Mouse (Mus musculus) liver, embryonic 16.5 days (tissue): ENCODE results near the gene Adamts6. TPM values are rescaled to one million over a fixed set of nuclear protein-coding genes. Genes with fewer than 3 reads are reported as not detected.

Source experiments
- ATAC-seq: fragments of 200-750 bp; cut with Nextera tagmentation; 2 replicates; pipeline ENCODE4 v1.8.0; 2017; ENCODE audit warnings: low read depth, mild to moderate bottlenecking, moderate number of reproducible peaks, moderate library complexity
- H3K27ac ChIP-seq: fragments of 300-500 bp; sonication (generic); 2 replicates; pipeline ENCODE4 v1.5.1; 2014; ENCODE audit warnings: mild to moderate bottlenecking, low read length
- H3K27me3 ChIP-seq: fragments of 300-500 bp; sonication (generic); 2 replicates; pipeline ENCODE4 v1.6.1; 2014; ENCODE audit warnings: low read depth, low read length, mixed read lengths; ENCODE audit not compliant: control insufficient read depth, insufficient read depth
- H3K36me3 ChIP-seq: fragments of 300-500 bp; sonication (generic); 2 replicates; pipeline ENCODE4 v1.6.1; 2014; ENCODE audit warnings: mild to moderate bottlenecking; ENCODE audit not compliant: control insufficient read depth, insufficient read depth
- H3K4me1 ChIP-seq: fragments of 300-500 bp; sonication (generic); 2 replicates; pipeline ENCODE4 v1.6.1; 2014; ENCODE audit warnings: low read depth, low read length, mixed read lengths; ENCODE audit not compliant: control insufficient read depth
- H3K4me2 ChIP-seq: fragments of 300-500 bp; sonication (generic); 2 replicates; pipeline ENCODE4 v1.6.1; 2014; ENCODE audit warnings: low read depth, low read length, mixed read lengths
- H3K4me3 ChIP-seq: fragments of 300-500 bp; sonication (generic); 2 replicates; pipeline ENCODE4 v1.5.1; 2014; ENCODE audit warnings: low read depth, mild to moderate bottlenecking, low read length
- H3K9ac ChIP-seq: fragments of 300-500 bp; sonication (generic); 2 replicates; pipeline ENCODE4 v1.6.1; 2014; ENCODE audit warnings: low read depth, low read length
- H3K9me3 ChIP-seq: fragments of 300-500 bp; sonication (generic); replicated peaks from 2 replicates; pipeline ENCODE4 v1.6.1; 2016; ENCODE audit warnings: low read length; ENCODE audit not compliant: control insufficient read depth
- WGBS: fragments of 180-500 bp; shearing (Covaris S2); extraction: QIAGEN DNeasy Blood & Tissue Kit; methylation state at CpG from one replicate; pipeline ENCODE4 v1.1.7; 2014; ENCODE audit not compliant: insufficient replicate concordance; 5-methylcytosine and 5-hydroxymethylcytosine counted together
- polyA plus RNA-seq: library from polyadenylated mRNA; unstranded; fragments of >200 nt; fragmentation: Nextera tagmentation; extraction: Ambion mirVana; gene quantifications from 2 replicates; pipeline ENCODE4 v1.2.1, GENCODE M21; 2015

Adamts6 gene
- polyA plus RNA-seq, 1 experiment from 2014 or later: 0.27 TPM

- Histone ChIP-seq H3K27ac (no peak overlapping the region), H3K4me1 (no peaks in the 10 kb centered on the region), H3K4me3 (no peak overlapping the region), H3K9ac (no peak overlapping the region), H3K36me3 (no peaks in the 10 kb centered on the region), H3K9me3 (no peaks in the 10 kb centered on the region), H3K27me3 (no peaks in the 10 kb centered on the region), H3K4me2 (no peak overlapping the region)
- WGBS: 74% methylated on average over 7 of the region's 7 CpGs
- no peak for ATAC-seq
Observed at GRCm38 (mm10) chr13:104533806-104534495, 246.3 kb downstream of the Adamts6 start.

DNA sequence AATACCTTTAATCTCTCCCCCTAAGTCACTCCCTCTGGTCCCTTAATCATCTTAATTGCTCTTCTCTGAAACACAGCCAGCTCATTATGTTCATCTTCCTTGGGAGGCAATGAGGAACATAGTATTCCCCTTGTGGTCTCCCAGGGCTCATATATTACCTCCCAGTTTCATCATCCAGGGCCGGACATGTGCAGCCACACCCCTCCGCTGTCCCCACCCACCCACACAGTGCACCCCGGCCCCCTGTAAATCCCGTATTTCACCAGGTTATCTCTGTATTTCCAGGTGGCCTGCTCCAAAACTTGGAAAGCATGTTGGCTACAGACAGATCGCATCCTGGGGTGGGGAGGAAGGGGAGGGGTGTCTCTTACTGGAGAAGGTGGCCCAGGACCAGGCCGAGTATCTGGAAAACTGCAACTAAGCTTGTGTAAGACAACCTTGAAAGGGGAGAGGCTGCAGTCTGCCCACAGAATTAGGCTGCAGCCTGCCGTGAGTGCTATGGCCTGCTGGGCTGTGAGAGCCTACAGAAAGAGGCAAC lies 253.3 kb downstream of the Adamts6 start:
- Histone ChIP-seq H3K9ac (no peak overlapping the region), H3K4me2 (no peak overlapping the region)
- ATAC-seq: no peak

DNA sequence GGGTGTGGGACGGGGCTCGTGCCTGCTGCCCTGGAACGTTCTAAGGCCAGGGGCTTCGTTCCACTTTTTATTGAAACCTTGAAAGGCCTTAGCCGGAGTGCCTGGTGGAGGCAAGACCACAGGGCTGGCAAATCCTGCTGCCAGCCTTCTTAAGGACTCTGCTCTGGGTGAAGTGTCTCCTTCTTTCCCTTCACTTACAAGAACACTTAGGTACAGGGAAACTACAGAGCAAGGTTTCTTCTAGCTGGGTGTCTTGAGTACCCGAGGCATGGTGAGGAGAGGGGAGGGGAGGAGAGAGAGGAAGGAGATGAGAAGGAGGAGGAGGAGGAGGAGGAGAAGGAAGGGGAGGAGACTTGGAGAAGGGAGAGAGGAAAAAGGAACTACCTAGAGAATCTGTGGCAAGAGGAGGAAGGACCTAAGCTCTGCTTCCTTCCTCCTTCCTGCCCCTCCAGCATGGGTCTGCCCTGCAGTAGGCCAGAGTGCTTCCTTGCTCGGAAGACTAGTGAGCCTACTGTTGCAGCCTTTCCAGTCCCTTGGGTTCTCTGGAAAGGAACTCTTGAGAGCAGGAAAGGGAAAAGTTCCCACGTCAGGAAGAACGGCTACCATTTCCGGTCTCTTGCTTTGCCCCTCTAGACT lies 254.6 kb downstream of the Adamts6 start:
- H3K4me1 ChIP-seq: no peaks in the 10 kb centered on the region
- no peak overlapping the region for H3K4me3 ChIP-seq
- no peaks in the 10 kb centered on the region for H3K27me3 ChIP-seq
- WGBS: 58% methylated on average over 10 of the region's 10 CpGs
- ATAC-seq: no peak
- no peak overlapping the region for H3K9ac ChIP-seq
- no peaks in the 10 kb centered on the region for H3K36me3 ChIP-seq
- H3K4me2 ChIP-seq: no peak overlapping the region
- H3K27ac ChIP-seq: no peak overlapping the region
- no peaks in the 10 kb centered on the region for H3K9me3 ChIP-seq

More for the DNA sequence above, 253.3 kb downstream of the Adamts6 start:
- H3K9me3 ChIP-seq: no peaks in the 10 kb centered on the region
- H3K4me3 ChIP-seq: no peak overlapping the region
- 52% methylated on average over 7 of the region's 7 CpGs for WGBS
- no peaks in the 10 kb centered on the region for H3K36me3 ChIP-seq
- no peaks in the 10 kb centered on the region for H3K4me1 ChIP-seq
- H3K27ac ChIP-seq: no peak overlapping the region
- H3K27me3 ChIP-seq: no peaks in the 10 kb centered on the region

DNA sequence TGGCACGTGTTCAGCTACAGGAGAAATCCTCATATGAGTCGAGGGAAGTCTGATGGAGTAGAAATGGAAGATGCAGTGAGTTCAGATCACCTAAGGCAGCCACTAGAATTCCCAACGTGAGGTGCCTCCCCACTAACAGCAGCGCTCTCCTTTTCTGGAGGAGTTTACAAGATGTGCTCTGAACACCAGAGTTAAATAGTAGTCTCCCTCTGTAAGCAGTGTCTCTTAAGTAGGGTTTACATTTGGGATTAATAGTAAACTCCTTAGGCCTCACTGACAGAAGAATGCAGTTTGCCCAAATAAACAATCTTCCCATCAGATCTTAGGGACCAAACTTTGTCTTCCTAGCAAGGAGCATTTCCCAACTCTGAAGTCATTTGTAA lies 255.1 kb downstream of the Adamts6 start:
- no peaks in the 10 kb centered on the region for H3K27me3 ChIP-seq
- H3K36me3 ChIP-seq: no peaks in the 10 kb centered on the region
- whole genome bisulfite sequencing: 55% methylated on average over 4 of the region's 4 CpGs
- H3K9me3 ChIP-seq: no peaks in the 10 kb centered on the region
- H3K4me3 ChIP-seq: no peak overlapping the region
- no peak overlapping the region for H3K27ac ChIP-seq
- no peak for ATAC-seq
- H3K9ac ChIP-seq: no peak overlapping the region
- H3K4me2 ChIP-seq: no peak overlapping the region
- H3K4me1 ChIP-seq: no peaks in the 10 kb centered on the region

Other genes starting within 250 kb of the Adamts6 start
- gene Nln, start 178.2 kb upstream of the Adamts6 start, polyA plus RNA-seq: 14.4 and 18.3 TPM in 2 replicates
- 0.53 and 0.54 TPM in 2 replicates for gene Sgtb, start 178.1 kb upstream of the Adamts6 start, polyA plus RNA-seq
- gene Trappc13, start 109.4 kb upstream of the Adamts6 start, polyA plus RNA-seq: 21.0 and 22.4 TPM in 2 replicates
- 9.1 and 9.6 TPM in 2 replicates for gene Trim23, start 109.0 kb upstream of the Adamts6 start, polyA plus RNA-seq
- 50.1 and 64.2 TPM in 2 replicates for gene Cenpk, start 59.2 kb upstream of the Adamts6 start, polyA plus RNA-seq
- gene Ppwd1, start 59.0 kb upstream of the Adamts6 start, polyA plus RNA-seq: 8.4 TPM in 2 replicates